Mouse (Mus musculus) liver, adult 10 weeks (tissue): ENCODE measurements around the gene Brd1. TPM values are rescaled to one million over a fixed set of nuclear protein-coding genes. Genes with fewer than 3 reads are reported as not detected.

Experiments used
- polyA plus RNA-seq: library from polyadenylated mRNA; stranded (reverse); fragments of 350-450 nt; fragmentation: Illumina TruSeq; extraction: RNeasy Lipid Tissue Mini Kit (QIAGEN cat#74804); gene quantifications from one replicate; pipeline ENCODE4 v1.2.3, GENCODE M21; 2014; ENCODE audit warnings: low read depth, low replicate concordance

Gene Brd1
- polyA plus RNA-seq = 6.7 TPM

DNA sequence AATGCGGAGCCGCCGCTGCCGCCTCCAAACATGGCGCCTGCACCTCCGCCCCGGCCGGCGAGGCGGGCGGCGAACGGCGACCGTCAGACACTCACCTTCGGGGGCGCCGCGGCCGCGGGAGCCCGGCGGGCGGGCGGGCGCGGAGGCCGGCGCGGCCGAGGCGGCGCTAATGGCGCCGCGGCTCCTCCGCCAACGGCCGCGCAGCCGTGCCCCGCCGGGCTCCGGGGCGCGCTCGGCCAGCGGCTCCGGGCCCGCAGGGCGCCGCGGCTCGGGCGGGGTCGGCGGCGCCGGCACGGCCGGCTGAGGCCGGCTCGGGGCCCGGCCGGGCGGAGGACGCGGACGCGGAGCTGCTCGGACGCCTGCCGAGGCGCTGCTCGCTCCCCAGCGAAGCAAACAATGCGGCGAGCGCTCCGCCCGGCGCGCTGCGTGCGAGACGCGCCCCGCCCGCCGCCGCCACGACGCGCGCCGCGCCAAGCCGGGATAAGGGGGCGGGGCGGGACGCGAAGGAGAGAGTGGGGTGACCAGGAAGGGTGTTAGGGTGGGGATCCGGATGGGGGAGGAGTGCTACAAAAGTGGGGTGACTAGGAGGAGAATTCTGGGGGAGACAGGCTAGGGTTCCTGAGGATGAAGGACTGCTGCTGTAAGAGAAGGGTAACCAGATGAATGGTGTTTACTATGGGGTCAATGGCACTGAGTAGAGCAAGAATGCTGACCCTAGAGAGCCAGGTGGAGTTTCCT lies at the start of gene Brd1:
TSS of gene Brd1 (minus strand) at position 400 of the 738 bp plus-strand sequence.

GRCm38 (mm10) chr15:88751564-88752402 lies 17.8 kb upstream of the Brd1 start, which contains the start of gene Zbed4:
Gene Zbed4 (plus strand): TSS chr15:88751660.

Other genes starting within 250 kb of the Brd1 start
- not detected for gene Zdhhc25, start 133.9 kb downstream of the Brd1 start, polyA plus RNA-seq
- 4.2 TPM for gene Zbed4, start 17.4 kb upstream of the Brd1 start, polyA plus RNA-seq
- 2.8 TPM for gene Alg12, start 85.1 kb upstream of the Brd1 start, polyA plus RNA-seq
- 13.6 TPM for gene Creld2, start 85.4 kb upstream of the Brd1 start, polyA plus RNA-seq
- 10.1 TPM for gene Pim3, start 128.0 kb upstream of the Brd1 start, polyA plus RNA-seq
- not detected for gene Ttll8, start 220.2 kb upstream of the Brd1 start, polyA plus RNA-seq
- gene Mlc1, start 244.8 kb upstream of the Brd1 start, polyA plus RNA-seq = not detected
- not detected for gene Mov10l1, start 248.7 kb upstream of the Brd1 start, polyA plus RNA-seq